Mouse (Mus musculus) activated CD4-positive, CD25-positive, alpha-beta regulatory T cell, adult 4 months (primary cell): ENCODE results near the gene Srrt. TPM values are rescaled to one million over a fixed set of nuclear protein-coding genes. Genes with fewer than 3 reads are reported as not detected.

Experiments
- polyA plus RNA-seq, 2 experiments: library from polyadenylated mRNA; unstranded; fragments of 100-300 nt; shearing (Covaris generic); gene quantifications; one replicate each; pipeline ENCODE4 v1.2.1; 2017

The Srrt gene
- polyA plus RNA-seq, 2 experiments from 2014 or later = 65.0 to 75.8 TPM

Other genes with a start within 250 kb of the Srrt start
- gene Serpine1, start 235.4 kb downstream of the Srrt start, polyA plus RNA-seq = not detected
- gene Trim56, start 191.5 kb downstream of the Srrt start, polyA plus RNA-seq = 10 to 100 TPM; 15.1 to 15.6 TPM
- under 1 TPM in 1 of 2 experiments, not detected in 1; 0.22 TPM for gene Muc3, start 158.4 kb downstream of the Srrt start, polyA plus RNA-seq
- gene Muc3a, start 95.3 kb downstream of the Srrt start, polyA plus RNA-seq = 1 to 10 TPM; 2.4 to 5.6 TPM
- gene Ache, start 20.2 kb downstream of the Srrt start, polyA plus RNA-seq = not detected
- 1 to 10 TPM in 1 of 2 experiments, not detected in 1; 1.7 TPM for gene Ufsp1, start 13.0 kb downstream of the Srrt start, polyA plus RNA-seq
- gene Trip6, start 6.7 kb upstream of the Srrt start, polyA plus RNA-seq = 1 to 10 TPM; 1.3 to 1.5 TPM
- 10 to 100 TPM in 1 of 2 experiments, 1 to 10 TPM in 1; 7.8 to 10.1 TPM for gene Slc12a9, start 25.9 kb upstream of the Srrt start, polyA plus RNA-seq
- not detected for gene Ephb4, start 42.4 kb upstream of the Srrt start, polyA plus RNA-seq
- under 1 TPM; 0.11 to 0.21 TPM for gene Zan, start 169.4 kb upstream of the Srrt start, polyA plus RNA-seq
- 10 to 100 TPM; 60.7 to 66.2 TPM for gene Pop7, start 194.8 kb upstream of the Srrt start, polyA plus RNA-seq
- gene Gigyf1, start 210.9 kb upstream of the Srrt start, polyA plus RNA-seq = 10 to 100 TPM; 18.5 to 22.6 TPM
- not detected for gene Epo, start 225.6 kb upstream of the Srrt start, polyA plus RNA-seq
- 10 to 100 TPM; 73.0 to 82.7 TPM for gene Gnb2, start 225.8 kb upstream of the Srrt start, polyA plus RNA-seq
- gene Actl6b, start 245.8 kb upstream of the Srrt start, polyA plus RNA-seq = not detected